Mouse (Mus musculus) cerebellum, postnatal 4 days (tissue): ENCODE measurements around the gene Thap7.
"Not testable (repeated sequence)": the region's sequence is repeated elsewhere in the genome, so short reads cannot be mapped to it uniquely, and the experiment has no call there.

ENCODE experiments used
- DNase-seq, 2 experiments: peaks; one replicate each; pipeline ENCODE4 v3.0.0; 2022; ENCODE audit warnings: low spot score in 2 of 2, mixed read lengths in 1 of 2

Gene Thap7

DNA sequence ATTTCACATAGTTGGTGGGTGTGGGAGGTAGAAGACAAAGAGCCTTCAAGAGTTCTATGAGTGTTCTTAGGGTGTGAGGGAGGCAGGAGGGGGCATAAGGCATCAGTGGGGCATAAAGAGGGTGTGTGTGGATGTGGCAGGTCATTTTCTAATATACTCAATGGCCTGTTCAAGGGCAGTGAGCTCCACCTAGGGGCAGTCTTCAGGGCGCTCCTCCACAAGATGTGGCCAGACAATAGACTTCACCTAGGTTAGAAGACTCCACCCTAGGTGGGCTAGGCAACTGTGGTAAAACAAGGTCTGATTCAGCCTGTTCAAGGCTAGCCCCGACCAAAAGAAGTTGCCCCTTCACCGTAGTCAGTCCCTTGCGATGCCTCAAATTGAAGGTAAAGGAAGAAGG is 1.3 kb upstream of the Thap7 start:
- no peak for DNase-seq

DNA sequence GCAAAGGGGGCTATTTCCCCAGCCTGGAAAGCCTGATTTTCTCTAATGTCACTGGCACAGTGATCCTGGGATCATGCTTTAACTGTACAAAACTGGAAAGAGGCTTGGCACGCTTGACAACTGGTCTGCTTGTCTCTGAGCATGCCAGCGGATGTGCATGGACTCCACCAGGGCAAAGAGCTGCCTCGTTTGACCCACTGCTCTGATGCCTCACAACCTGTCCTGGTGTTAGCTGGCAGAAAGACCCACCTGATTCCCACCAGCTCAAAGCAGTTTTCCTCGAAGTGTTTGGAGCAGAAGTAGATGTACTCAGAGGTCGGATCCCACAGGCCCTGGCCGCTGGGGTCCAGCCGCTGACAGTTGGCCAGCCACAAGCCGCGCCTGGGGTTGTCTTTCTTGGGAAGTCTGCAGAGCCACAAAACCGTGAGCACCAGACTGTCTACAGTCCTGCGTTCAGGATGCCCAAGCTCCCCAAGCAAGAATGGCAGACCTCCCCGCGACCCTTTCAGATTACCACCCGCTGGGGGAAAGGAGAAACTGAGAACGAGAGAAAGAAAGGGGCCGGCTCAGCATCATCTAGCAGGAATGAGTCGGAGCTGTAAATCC is 852 bp downstream of the Thap7 start:
- DNase-seq, result peak in 1 of 2 experiments; percentile 34

DNA sequence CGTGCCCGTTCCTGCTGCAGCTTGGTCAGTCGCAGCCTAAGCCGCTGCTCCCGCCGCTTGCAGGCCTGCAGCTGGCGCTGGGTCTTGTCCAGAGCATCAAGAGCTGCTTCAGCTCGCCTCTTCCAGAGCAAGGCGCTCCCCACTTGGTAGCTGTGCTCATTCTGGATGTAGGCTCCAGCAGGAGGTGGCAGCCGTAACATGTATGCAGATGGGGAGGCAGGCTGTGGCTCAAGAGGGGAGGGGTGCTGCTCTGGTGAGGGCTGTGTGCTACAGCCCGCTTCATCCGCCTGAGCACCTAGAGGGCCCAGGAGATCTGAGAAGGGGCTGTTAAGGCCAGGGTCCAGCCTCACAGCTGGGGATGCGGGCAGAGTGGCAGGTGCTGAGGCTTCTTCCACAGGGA is 2.7 kb downstream of the Thap7 start:
- no peak for DNase-seq

DNA sequence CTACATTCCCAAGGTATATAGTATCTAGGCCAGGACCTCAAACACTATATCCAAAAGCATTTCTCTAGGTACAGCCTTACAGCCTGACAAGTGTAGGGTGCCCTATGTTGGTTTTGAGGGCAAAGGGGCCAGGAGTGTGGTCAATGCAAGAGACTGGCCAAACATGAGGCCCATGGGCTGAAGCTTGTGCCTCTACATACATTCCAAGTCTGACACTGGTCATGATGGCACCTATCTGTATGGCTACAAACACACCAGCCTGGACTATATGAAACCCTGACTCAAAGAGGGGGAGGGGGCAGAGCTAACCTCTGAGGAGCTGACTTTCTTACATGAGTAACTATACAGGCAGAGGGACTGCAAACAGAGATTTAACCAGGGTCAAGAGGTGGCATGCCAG is 3.3 kb downstream of the Thap7 start:
- DNase-seq, result no peak

DNA sequence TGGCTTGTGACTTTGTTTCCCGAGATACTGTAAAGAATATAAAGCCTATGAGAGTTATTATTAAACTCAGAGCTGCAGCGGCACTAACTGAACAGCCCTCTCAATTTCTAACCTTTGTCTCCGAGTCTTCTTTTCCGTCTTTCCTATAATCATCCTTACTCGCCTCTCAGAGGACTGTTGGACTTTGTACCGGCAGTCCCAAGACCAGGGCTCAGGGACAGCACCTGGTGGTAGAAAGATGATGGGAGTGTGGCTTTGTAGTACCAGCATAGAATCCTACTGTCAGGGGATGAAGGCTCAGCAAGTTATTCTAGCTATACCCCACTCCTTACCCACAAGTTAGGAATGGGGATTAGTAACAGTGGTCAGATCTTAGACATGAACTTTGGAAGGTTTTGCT is 4.7 kb downstream of the Thap7 start:
- DNase-seq, result no peak

DNA sequence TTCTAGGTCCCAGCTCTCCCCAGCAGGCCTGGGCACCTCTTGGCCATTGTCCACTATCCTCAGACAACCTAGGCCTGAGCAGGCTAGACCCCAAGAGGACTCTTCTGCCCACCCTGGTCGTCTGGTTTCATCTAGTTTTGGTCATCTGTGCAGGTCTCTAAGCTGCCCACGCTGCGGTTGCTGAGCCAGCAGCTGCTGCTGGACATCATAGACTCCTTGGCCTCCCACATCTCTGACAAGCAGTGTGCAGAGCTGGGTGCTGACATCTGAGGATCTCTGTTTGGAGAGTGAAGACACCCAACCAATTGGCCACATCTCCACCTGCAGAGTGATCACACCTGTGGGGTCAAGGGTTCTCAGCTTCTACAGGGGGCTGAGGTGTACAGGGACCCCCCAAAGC is 5.4 kb downstream of the Thap7 start:
- DNase-seq, result no peak

DNA sequence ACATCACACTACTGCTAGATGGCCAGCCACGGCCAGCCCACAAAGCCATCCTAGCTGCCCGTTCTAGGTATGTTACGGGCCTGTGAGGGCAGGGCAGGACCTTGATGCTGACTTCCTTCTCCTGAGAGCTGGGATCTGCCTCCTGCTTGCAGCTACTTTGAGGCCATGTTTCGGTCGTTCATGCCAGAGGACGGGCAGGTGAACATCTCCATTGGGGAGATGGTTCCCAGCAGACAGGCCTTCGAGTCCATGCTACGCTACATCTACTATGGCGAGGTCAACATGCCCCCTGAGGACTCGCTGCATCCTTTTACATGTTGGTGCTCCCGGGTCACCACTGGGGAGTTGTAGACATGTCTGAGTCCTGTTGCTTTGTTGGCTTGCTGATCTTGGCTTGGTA is 6.8 kb downstream of the Thap7 start:
- DNase-seq, result no peak

DNA sequence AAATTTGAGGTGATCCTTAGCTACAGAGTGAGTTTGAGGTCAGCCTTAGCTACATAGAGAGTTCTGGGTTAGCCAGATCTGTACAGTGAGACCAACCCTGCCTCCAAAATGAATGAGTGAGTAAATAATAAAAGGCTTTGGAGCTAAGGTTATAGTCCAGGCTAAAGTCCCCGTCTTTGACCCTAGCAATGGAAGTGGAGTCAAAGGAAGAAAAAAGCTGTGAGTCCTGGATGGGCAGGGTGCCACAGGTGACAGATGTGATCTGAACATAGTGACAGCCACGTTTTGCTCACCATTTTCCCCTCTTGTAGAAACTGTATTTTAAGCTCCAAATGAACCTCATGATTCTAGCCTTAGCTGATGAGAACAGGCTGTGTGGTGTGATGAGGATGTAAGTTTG is 12.0 kb downstream of the Thap7 start:
- no peak for DNase-seq

DNA sequence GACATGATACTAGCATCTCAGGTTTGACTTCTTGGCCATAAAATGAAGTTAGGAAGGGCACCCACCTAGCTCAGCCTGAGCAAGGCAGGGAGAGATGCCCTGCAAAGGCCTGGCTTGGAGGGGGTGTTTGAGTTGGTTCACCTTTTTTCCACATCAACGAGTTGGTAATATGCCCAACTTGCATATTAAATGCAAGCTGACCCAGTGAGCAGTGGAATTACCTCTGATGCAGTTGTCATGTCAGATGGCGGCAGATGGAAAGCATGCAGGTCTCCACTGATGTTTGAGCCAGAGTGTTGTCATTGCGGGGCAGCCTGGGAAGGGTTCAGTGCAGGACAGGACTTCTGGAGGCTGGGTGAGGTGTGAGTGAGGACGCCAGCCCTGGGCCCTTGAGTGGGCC is 19.5 kb downstream of the Thap7 start:
- no peak for DNase-seq

DNA sequence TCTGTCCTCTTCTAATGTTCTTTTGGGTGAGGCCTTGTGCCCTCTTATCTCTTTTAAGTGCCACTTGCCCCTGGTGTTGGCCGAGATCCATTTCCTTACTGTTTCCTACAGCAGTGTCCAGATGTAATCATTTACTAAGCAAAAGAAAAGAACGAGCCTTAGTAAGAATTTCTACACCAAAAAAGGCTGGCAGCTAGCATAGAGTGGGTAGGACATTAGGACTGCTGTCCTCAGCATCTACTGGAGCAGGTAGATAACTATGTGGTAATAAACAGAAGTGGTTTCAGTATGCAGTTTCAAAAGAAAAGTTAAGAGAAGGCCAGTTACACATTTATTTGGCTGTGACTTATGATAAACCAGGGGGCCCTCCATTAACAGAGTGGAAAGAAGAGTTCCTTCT is 20.2 kb downstream of the Thap7 start:
- DNase-seq, result no peak

DNA sequence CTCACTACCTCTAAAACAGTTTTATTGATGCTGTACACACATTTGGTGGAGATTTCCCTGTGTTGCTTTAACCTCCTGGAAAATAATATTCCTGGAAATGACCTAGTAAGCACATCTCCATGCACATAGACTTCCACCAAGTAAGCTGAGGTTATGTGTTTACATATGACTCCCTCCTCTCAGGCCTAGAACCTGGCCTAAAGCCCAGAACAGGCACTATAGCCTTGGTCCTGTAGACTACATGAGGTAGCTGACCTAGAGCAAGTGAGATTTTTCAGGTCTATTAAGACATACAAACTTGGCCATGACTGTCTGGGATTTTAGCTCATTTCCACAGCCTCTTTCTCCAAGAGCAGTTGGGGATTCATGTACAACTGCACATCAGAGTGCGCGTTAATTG is 20.8 kb downstream of the Thap7 start:
- no peak for DNase-seq

DNA sequence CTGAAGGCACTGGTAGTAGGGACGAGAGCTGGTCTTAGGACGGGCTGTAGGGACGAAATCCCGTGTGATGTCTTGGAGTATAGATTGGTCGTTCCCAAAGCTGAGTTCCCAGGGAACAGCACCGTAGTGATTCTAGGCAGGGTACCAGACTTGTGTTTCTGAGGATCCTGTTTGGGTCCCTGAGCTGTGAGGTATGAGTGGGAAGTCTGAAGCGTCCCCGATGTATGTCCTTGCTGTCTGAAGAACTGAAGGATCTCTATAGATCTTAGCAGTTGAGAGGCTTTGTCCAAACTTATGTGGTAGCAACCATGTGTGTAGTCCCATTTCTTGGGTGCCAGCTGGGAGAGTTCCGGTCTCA is 21.7 kb downstream of the Thap7 start:
- no peak for DNase-seq

DNA sequence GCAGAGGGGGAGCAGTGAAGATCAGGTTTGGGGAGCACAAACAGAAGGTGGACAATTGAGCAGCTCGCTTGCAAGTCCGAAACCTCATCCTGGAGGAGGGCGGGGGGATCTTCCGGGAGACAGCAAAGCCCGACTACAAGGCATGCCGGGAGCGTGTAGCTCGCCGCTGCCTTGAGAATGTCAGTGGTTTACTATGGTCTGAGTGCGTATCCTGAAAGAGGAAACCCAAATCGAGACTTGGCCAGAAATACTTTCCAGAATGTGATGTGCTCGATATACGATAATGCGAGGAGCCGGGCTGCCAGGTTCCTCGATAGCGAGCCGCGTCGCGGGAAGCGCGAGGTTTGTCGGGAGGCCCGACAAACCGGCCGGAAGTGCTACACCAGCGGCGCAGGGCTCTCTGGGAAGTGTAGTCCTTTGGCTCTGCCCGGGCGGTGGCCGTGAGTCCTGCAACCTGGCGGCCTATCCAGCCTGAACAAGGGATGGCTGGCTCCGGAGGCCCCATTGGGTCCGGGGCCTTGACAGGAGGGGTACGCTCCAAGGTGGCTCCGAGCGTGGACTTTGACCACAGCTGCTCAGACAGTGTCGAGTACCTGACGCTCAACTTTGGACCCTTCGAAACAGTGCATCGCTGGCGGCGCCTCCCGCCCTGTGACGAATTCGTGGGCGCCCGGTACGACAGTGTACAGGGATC is 22.2 kb downstream of the Thap7 start, which contains the start of gene Lztr1:
Gene Lztr1, plus strand, starts transcription at position 143 of the 694 bp plus-strand sequence.
- peak; percentile 70 to 86 for DNase-seq

DNA sequence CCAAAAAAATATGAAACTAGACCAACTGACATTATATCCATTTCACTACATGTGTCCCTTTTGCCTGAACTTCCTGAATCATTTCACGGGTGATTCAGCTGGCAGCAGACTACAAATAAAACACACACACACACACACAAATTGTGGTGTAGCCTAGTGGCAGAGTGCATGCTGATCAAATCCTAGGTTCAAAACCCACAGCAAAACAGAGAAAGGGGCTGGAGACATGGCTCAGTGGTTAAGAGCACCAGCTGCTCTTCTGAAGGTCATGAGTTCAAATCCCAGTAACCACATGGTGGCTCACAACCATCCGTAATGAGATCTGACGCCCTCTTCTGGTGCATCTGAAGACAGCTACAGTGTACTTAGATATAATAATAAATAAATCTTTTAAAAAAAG is 22.9 kb downstream of the Thap7 start:
- DNase-seq, result not testable (repeated sequence)

DNA sequence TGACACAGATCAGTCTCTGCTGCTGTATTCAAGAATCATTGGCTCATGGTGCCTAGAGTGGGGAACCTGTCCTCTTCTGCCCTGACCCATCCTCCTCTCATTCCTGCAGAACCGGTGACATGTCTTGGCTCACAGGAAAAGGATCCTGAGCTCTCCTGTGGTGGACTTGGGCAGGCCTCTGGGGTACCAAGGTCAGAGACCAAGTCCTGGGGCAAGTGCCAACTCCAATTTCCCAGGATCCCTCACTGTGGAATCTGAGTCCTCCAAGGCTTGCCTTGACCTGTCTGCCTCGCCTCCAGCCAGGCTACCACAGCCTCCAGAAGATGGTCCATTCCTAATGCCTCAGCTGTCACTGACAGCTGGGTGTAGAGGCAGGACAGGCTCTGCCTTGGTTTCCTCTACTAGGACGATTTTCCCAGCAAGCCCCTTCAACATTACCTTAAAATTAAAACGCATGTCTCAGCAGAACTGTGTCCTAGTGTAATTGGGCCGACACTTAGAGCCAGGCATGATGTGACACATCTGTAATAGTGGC is 23.9 kb downstream of the Thap7 start:
- no peak for DNase-seq

DNA sequence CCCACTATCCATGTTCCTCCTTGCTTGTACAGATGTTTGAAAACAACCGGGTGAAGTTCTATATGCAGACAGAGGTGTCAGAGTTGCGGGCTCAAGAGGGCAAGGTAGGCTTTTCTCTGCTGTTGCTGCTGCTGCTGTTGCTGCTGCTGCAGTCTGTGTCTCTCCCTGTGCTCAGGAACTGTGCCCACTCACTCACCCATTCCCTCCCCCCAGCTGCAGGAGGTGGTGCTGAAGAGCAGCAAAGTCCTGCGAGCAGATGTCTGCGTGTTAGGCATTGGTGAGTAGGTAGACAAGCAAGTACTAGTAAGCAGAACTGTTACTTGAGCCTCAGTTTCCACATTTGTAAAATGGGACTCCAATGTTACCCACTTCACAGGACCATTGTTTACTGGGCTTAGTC is 28.3 kb downstream of the Thap7 start:
- DNase-seq, result no peak

DNA sequence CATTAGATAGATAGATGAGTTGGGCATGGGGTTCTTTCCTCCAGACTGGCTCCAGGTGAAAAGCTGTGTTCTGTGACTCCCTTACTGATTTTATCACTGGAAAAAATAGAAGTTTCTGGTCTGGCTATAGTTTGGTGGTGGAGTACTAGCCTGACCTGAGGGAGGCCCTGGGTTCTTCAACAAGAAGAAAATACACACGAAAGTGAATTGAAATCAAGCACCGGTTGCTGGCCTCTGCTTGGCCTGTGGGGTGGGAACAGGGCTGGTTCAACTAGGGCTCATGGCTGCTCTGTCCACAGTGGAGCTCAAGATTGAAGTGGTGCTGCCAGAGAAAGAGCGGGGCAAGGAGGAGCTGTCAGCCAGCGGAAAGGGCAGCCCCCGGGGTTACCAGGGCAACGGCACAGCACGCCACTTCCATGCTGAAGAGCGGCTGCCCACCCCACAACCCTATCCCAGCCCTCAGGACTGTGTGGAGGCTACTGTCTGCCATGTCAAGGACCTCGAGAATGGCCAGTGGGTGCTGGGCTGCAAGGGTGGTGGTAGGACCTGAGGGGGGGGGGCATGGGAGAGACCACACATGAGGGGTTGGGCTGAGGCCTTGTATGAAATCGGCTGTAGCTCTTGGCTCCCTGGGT is 31.6 kb downstream of the Thap7 start:
- DNase-seq, result peak in 1 of 2 experiments; percentile 68

DNA sequence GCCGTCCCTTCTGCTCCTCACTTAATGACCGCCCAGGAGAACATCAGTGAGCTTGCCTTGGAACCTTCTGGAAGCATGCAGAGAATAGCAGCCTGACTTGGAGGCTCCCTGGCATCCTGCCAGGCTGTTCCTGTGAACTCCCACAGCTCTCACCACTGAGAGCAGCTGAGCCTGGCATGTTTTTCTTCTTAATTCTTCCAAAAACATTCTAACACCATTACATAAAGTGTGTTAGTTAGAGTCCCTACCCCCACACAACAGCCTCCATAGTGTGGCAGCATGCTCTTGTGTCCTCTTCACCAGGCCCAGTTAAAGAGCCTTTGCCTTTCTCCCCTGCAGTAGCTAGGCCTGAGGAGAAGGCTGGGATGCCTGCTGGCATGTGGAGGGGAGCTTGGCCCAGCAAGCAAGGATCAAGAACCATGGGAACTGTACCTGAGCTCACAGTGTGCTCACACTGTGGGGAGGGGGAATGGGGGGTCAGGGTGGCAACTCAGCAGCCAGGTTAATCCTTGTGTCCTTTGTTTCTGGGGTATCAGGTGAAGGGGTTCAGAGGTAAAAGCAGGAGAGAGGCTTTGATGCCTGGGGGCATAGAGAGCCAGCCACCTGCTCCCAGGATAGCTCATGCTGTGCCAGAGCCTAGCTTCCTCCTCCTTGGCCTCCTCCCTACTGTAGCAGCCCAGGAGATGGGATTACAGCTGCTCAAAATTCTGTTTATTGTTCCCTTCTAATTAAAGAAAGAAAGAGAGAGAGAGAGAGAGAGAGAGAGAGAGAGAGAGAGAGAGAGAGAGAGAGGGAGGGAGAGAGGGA is 34.2 kb downstream of the Thap7 start:
- DNase-seq, result peak in 1 of 2 experiments; percentile 63

DNA sequence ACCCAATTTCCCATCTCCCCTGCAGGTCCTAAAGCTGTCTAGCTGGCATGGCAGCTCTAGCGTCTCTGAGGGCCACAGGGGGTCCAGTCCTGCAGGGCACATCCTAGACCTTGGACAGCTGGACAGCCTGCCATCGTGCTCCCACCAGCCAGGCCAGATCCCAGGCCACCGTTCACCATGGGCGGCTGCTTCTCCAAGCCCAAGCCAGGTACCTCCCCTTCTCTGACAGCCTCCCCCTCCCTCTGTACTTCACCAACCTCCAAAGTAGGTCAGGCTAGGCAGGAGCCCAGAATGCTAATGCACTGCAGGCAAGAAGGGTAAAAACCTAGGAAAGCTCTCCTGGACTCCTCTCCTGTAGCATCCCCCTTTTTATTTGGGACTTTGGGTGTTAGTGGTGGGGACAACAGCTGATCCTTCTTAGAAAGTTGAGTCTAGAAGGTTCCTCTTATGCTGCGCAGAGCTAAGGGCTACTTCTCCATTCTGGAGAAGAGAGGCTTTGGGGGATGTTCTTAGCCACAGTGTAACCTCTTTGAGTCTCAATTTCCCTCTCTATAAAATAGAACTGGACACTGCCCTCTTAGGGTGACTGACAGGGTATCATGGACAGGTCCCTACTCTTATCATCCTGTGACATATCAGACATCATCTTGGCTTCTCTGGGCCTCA is 38.9 kb downstream of the Thap7 start:
- no peak for DNase-seq

DNA sequence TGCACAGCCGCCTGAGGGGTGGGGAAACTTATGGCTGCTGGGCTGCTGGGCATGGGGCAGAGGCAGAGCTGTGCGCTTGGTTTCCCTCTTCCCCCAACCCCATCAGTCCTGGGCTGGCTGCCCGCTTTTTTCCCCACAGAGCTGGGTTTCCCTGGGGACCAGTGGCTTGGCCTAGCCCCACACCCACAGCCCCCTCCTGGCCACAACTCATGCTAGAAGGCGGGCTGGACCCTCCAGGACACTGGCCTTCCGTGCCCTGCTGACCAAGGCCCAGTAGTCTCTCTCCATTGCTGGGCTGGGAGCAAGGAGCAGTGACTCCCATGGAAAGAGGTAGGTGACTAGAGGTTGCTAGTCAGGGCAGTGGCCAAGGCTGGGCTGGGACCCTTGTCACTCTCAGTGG is 39.8 kb downstream of the Thap7 start:
- DNase-seq, result no peak

DNA sequence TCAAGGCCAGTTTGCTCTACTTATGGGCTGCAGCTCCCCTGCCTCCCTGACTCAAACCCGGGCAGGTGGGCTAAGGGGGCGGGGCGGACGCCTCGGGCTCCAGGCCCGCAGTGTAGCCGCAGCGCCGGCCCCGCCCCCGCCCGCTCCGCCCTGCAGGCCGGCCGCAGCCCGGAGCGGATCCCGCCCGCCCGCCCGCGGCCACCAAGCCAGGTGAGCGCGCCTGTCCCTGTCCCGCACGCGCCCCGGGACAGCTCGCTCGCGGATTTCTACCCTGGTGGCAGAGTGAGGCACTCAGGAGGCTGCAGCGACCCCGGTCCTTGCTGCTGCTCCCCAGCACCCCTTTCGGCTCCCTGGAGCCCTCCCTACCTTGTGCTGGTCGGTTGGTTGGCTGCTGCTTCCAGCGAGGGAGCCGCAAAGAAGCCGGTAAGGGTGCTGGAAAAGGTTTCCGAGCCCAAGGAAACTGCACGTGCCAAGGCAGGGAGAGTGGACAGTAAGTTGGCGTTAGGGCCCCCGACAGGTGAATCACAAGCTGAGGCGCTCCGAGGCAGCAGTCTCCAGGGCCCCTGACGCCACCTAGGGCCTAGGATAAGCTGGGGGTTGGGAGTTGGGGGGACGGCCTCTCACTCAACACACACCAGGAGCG is 41.3 kb downstream of the Thap7 start, which contains the start of gene Aifm3:
Gene Aifm3, plus strand, starts transcription at position 143 of the 643 bp plus-strand sequence.
- DNase-seq, result no peak
